Mouse (Mus musculus): ENCODE data around the gene Slc11a2. TPM values are rescaled to one million over a fixed set of nuclear protein-coding genes. Genes with fewer than 3 reads are reported as not detected.

Gene Slc11a2
- polyA plus RNA-seq, 1 experiment from 2014 or later, result 17.0 TPM

- WGBS, result 78% methylated on average over 5 of the region's 5 CpGs
- H3K9me3 ChIP-seq (ENCODE audit: control insufficient read depth, low read length), result no peaks in the 10 kb centered on the region
- no peak overlapping the region for H3K27ac ChIP-seq (replicated peaks; ENCODE audit: low read depth, low read length)
- no peak overlapping the region for H3K4me2 ChIP-seq (ENCODE audit: low read depth, low read length)
- no peak for DNase-seq (ENCODE audit: low spot score)
- H3K36me3 ChIP-seq (ENCODE audit: control insufficient read depth, insufficient read depth, low read length), result no peaks in the 10 kb centered on the region
- H3K4me3 ChIP-seq (ENCODE audit: low read depth, low read length), result no peak overlapping the region
- no peak for ATAC-seq (ENCODE audit: low read depth)
- no peaks in the 10 kb centered on the region for H3K27me3 ChIP-seq (replicated peaks; ENCODE audit: control insufficient read depth, insufficient read depth, low read length)
- H3K9ac ChIP-seq (ENCODE audit: low read depth, low read length), result no peak overlapping the region
- no peaks in the 10 kb centered on the region for H3K4me1 ChIP-seq (ENCODE audit: control insufficient read depth, insufficient read depth, low read length)
Measured at GRCm38 (mm10) chr15:100462086-100462485, 37.2 kb upstream of the Slc11a2 start.

- no peak for DNase-seq (ENCODE audit: low spot score)
- Histone ChIP-seq H3K27ac (replicated peaks; ENCODE audit: low read depth, low read length) (no peak overlapping the region), H3K27me3 (replicated peaks; ENCODE audit: control insufficient read depth, insufficient read depth, low read length) (no peaks in the 10 kb centered on the region), H3K9me3 (ENCODE audit: control insufficient read depth, low read length) (no peaks in the 10 kb centered on the region), H3K4me2 (ENCODE audit: low read depth, low read length) (no peak overlapping the region), H3K9ac (ENCODE audit: low read depth, low read length) (no peak overlapping the region), H3K4me1 (ENCODE audit: control insufficient read depth, insufficient read depth, low read length) (no peaks in the 10 kb centered on the region), H3K4me3 (ENCODE audit: low read depth, low read length) (no peak overlapping the region), H3K36me3 (ENCODE audit: control insufficient read depth, insufficient read depth, low read length) (no peaks in the 10 kb centered on the region)
- ATAC-seq (ENCODE audit: low read depth), result no peak
- WGBS, result 70% methylated on average over 9 of the region's 9 CpGs
Measured at GRCm38 (mm10) chr15:100461646-100462045, 36.8 kb upstream of the Slc11a2 start.

- Histone ChIP-seq H3K4me3 (ENCODE audit: low read depth, low read length) (no peak overlapping the region), H3K27me3 (replicated peaks; ENCODE audit: control insufficient read depth, insufficient read depth, low read length) (no peaks in the 10 kb centered on the region), H3K4me2 (ENCODE audit: low read depth, low read length) (peak overlapping the region; percentile 32), H3K4me1 (ENCODE audit: control insufficient read depth, insufficient read depth, low read length) (no peaks in the 10 kb centered on the region), H3K9me3 (ENCODE audit: control insufficient read depth, low read length) (no peaks in the 10 kb centered on the region), H3K36me3 (ENCODE audit: control insufficient read depth, insufficient read depth, low read length) (no peaks in the 10 kb centered on the region), H3K27ac (replicated peaks; ENCODE audit: low read depth, low read length) (no peak overlapping the region), H3K9ac (ENCODE audit: low read depth, low read length) (no peak overlapping the region)
- 10% methylated on average over 12 of the region's 12 CpGs for WGBS
- no peak for ATAC-seq (ENCODE audit: low read depth)
- peak; percentile 46 for DNase-seq (ENCODE audit: low spot score)
Measured at GRCm38 (mm10) chr15:100460942-100461341, 36.1 kb upstream of the Slc11a2 start.

GRCm38 (mm10) chr15:100458055-100458454 lies 33.2 kb upstream of the Slc11a2 start:
- H3K36me3 ChIP-seq (ENCODE audit: control insufficient read depth, insufficient read depth, low read length), result no peaks in the 10 kb centered on the region
- no peak overlapping the region for H3K4me3 ChIP-seq (ENCODE audit: low read depth, low read length)
- no peaks in the 10 kb centered on the region for H3K27me3 ChIP-seq (replicated peaks; ENCODE audit: control insufficient read depth, insufficient read depth, low read length)
- H3K9ac ChIP-seq (ENCODE audit: low read depth, low read length), result no peak overlapping the region
- no peaks in the 10 kb centered on the region for H3K4me1 ChIP-seq (ENCODE audit: control insufficient read depth, insufficient read depth, low read length)
- no peaks in the 10 kb centered on the region for H3K9me3 ChIP-seq (ENCODE audit: control insufficient read depth, low read length)
- ATAC-seq (ENCODE audit: low read depth) (no peak), DNase-seq (ENCODE audit: low spot score) (peak; percentile 62)
- H3K4me2 ChIP-seq (ENCODE audit: low read depth, low read length), result no peak overlapping the region
- H3K27ac ChIP-seq (replicated peaks; ENCODE audit: low read depth, low read length), result no peak overlapping the region
- WGBS, result 50% methylated on average over 10 of the region's 10 CpGs

GRCm38 (mm10) chr15:100457340-100457739 lies 32.5 kb upstream of the Slc11a2 start:
- Histone ChIP-seq H3K9ac (ENCODE audit: low read depth, low read length) (no peak overlapping the region), H3K4me2 (ENCODE audit: low read depth, low read length) (no peak overlapping the region; the same call in 1 of the 2 replicates), H3K4me1 (ENCODE audit: control insufficient read depth, insufficient read depth, low read length) (no peaks in the 10 kb centered on the region), H3K9me3 (ENCODE audit: control insufficient read depth, low read length) (no peaks in the 10 kb centered on the region), H3K27me3 (replicated peaks; ENCODE audit: control insufficient read depth, insufficient read depth, low read length) (no peaks in the 10 kb centered on the region), H3K36me3 (ENCODE audit: control insufficient read depth, insufficient read depth, low read length) (no peaks in the 10 kb centered on the region), H3K4me3 (ENCODE audit: low read depth, low read length) (no peak overlapping the region), H3K27ac (replicated peaks; ENCODE audit: low read depth, low read length) (no peak overlapping the region)
- DNase-seq (ENCODE audit: low spot score) (peak; percentile 90), ATAC-seq (ENCODE audit: low read depth) (peak; percentile 81; the same call in 1 of the 2 replicates)
- WGBS, result 9% methylated on average over 17 of the region's 17 CpGs

- Histone ChIP-seq H3K4me1 (ENCODE audit: control insufficient read depth, insufficient read depth, low read length) (0 out of 2 replicates have a peak, but pooled peaks cover under 1% of the 10 kb centered on the region), H3K36me3 (ENCODE audit: control insufficient read depth, insufficient read depth, low read length) (no peaks in the 10 kb centered on the region), H3K4me2 (ENCODE audit: low read depth, low read length) (no peak overlapping the region), H3K4me3 (ENCODE audit: low read depth, low read length) (no peak overlapping the region), H3K27me3 (replicated peaks; ENCODE audit: control insufficient read depth, insufficient read depth, low read length) (no peaks in the 10 kb centered on the region), H3K9ac (ENCODE audit: low read depth, low read length) (no peak overlapping the region), H3K9me3 (ENCODE audit: control insufficient read depth, low read length) (no peaks in the 10 kb centered on the region), H3K27ac (replicated peaks; ENCODE audit: low read depth, low read length) (no peak overlapping the region)
- DNase-seq (ENCODE audit: low spot score), result no peak
- no peak for ATAC-seq (ENCODE audit: low read depth)
- WGBS, result 57% methylated on average over 7 of the region's 7 CpGs
Measured at GRCm38 (mm10) chr15:100456356-100456991, 31.6 kb upstream of the Slc11a2 start.

GRCm38 (mm10) chr15:100452486-100452885 lies 27.6 kb upstream of the Slc11a2 start:
- WGBS, result 78% methylated on average over 11 of the region's 11 CpGs
- peaks cover 9% of the 10 kb centered on the region; the same call in 1 of the 2 replicates for H3K4me1 ChIP-seq (ENCODE audit: control insufficient read depth, insufficient read depth, low read length)
- no peak overlapping the region for H3K4me3 ChIP-seq (ENCODE audit: low read depth, low read length)
- H3K27ac ChIP-seq (replicated peaks; ENCODE audit: low read depth, low read length), result no peak overlapping the region
- no peak overlapping the region for H3K4me2 ChIP-seq (ENCODE audit: low read depth, low read length)
- H3K36me3 ChIP-seq (ENCODE audit: control insufficient read depth, insufficient read depth, low read length), result no peaks in the 10 kb centered on the region
- H3K9ac ChIP-seq (ENCODE audit: low read depth, low read length), result no peak overlapping the region
- DNase-seq (ENCODE audit: low spot score) (no peak), ATAC-seq (ENCODE audit: low read depth) (no peak)
- no peaks in the 10 kb centered on the region for H3K9me3 ChIP-seq (ENCODE audit: control insufficient read depth, low read length)
- H3K27me3 ChIP-seq (replicated peaks; ENCODE audit: control insufficient read depth, insufficient read depth, low read length), result no peaks in the 10 kb centered on the region

- Histone ChIP-seq H3K9me3 (ENCODE audit: control insufficient read depth, low read length) (no peaks in the 10 kb centered on the region), H3K27ac (replicated peaks; ENCODE audit: low read depth, low read length) (peak overlapping the region; percentile 21; the same call in 1 of the 2 replicates), H3K36me3 (ENCODE audit: control insufficient read depth, insufficient read depth, low read length) (no peaks in the 10 kb centered on the region), H3K4me1 (ENCODE audit: control insufficient read depth, insufficient read depth, low read length) (peaks cover 9% of the 10 kb centered on the region; the same call in 1 of the 2 replicates), H3K4me2 (ENCODE audit: low read depth, low read length) (0 out of 2 replicates have a peak overlapping the region, but pooled peaks have one; percentile 28), H3K9ac (ENCODE audit: low read depth, low read length) (no peak overlapping the region), H3K27me3 (replicated peaks; ENCODE audit: control insufficient read depth, insufficient read depth, low read length) (no peaks in the 10 kb centered on the region), H3K4me3 (ENCODE audit: low read depth, low read length) (no peak overlapping the region)
- DNase-seq (ENCODE audit: low spot score) (peak; percentile 83), ATAC-seq (ENCODE audit: low read depth) (peak; percentile 71)
- WGBS, result 38% methylated on average over 16 of the region's 16 CpGs
Measured at GRCm38 (mm10) chr15:100451245-100451644, 26.4 kb upstream of the Slc11a2 start.

GRCm38 (mm10) chr15:100449495-100449894 lies 24.6 kb upstream of the Slc11a2 start:
- no peak for ATAC-seq (ENCODE audit: low read depth)
- Histone ChIP-seq H3K27me3 (replicated peaks; ENCODE audit: control insufficient read depth, insufficient read depth, low read length) (no peaks in the 10 kb centered on the region), H3K27ac (replicated peaks; ENCODE audit: low read depth, low read length) (no peak overlapping the region), H3K4me2 (ENCODE audit: low read depth, low read length) (no peak overlapping the region), H3K4me1 (ENCODE audit: control insufficient read depth, insufficient read depth, low read length) (peaks cover 9% of the 10 kb centered on the region; the same call in 1 of the 2 replicates), H3K9me3 (ENCODE audit: control insufficient read depth, low read length) (no peaks in the 10 kb centered on the region), H3K36me3 (ENCODE audit: control insufficient read depth, insufficient read depth, low read length) (no peaks in the 10 kb centered on the region), H3K9ac (ENCODE audit: low read depth, low read length) (no peak overlapping the region), H3K4me3 (ENCODE audit: low read depth, low read length) (no peak overlapping the region)
- 80% methylated on average over 3 of the region's 3 CpGs for WGBS
- no peak for DNase-seq (ENCODE audit: low spot score)
